Mouse (Mus musculus) midbrain, embryonic 11.5 days (tissue): ENCODE measurements around the gene Edem3. TPM values are rescaled to one million over a fixed set of nuclear protein-coding genes. Genes with fewer than 3 reads are reported as not detected.
A peak's percentile ranks its signal among the peaks of the same experiment; 100 is the strongest.

Experiments used
- ATAC-seq: fragments of 200-750 bp; cut with Nextera tagmentation; 2 replicates; pipeline ENCODE4 v1.8.0; 2017; ENCODE audit warnings: moderate TSS enrichment, moderate library complexity; ENCODE audit not compliant: low FRiP score
- DNase-seq: peaks from one replicate; pipeline ENCODE4 v3.0.0; 2015; ENCODE audit warnings: low spot score; ENCODE audit errors: missing footprints
- H3K27ac ChIP-seq: fragments of 300-500 bp; sonication (generic); 2 replicates; pipeline ENCODE4 v1.5.1; 2014; ENCODE audit warnings: low read depth, low read length
- H3K27me3 ChIP-seq: fragments of 300-500 bp; sonication (generic); 2 replicates; pipeline ENCODE4 v1.6.1; 2014; ENCODE audit warnings: mild to moderate bottlenecking, low read length, moderate library complexity, mixed read lengths; ENCODE audit not compliant: control insufficient read depth, insufficient read depth
- H3K36me3 ChIP-seq: fragments of 300-500 bp; sonication (generic); 2 replicates; pipeline ENCODE4 v1.6.1; 2014; ENCODE audit warnings: mild to moderate bottlenecking, low read length, moderate library complexity, mixed read lengths; ENCODE audit not compliant: control insufficient read depth, insufficient read depth
- H3K4me1 ChIP-seq: fragments of 300-500 bp; sonication (generic); 2 replicates; pipeline ENCODE4 v1.6.1; 2014; ENCODE audit warnings: low read length; ENCODE audit not compliant: control insufficient read depth, insufficient read depth
- H3K4me2 ChIP-seq: fragments of 300-500 bp; sonication (generic); 2 replicates; pipeline ENCODE4 v1.6.1; 2014; ENCODE audit warnings: mild to moderate bottlenecking, moderate library complexity
- H3K4me3 ChIP-seq: fragments of 300-500 bp; sonication (generic); 2 replicates; pipeline ENCODE4 v1.5.1; 2014; ENCODE audit warnings: low read depth, low read length
- H3K9ac ChIP-seq: fragments of 300-500 bp; sonication (generic); 2 replicates; pipeline ENCODE4 v1.6.1; 2014; ENCODE audit warnings: low read length
- H3K9me3 ChIP-seq: fragments of 300-500 bp; sonication (generic); 2 replicates; pipeline ENCODE4 v1.6.1; 2016; ENCODE audit warnings: low read length; ENCODE audit not compliant: control insufficient read depth
- WGBS: fragments of 180-500 bp; shearing (Covaris S2); extraction: QIAGEN DNeasy Blood & Tissue Kit; methylation state at CpG from one replicate; pipeline ENCODE4 v1.1.7; 2014; 5-methylcytosine and 5-hydroxymethylcytosine counted together
- polyA plus RNA-seq: library from polyadenylated mRNA; unstranded; fragments of >200 nt; fragmentation: Nextera tagmentation; extraction: Ambion mirVana; gene quantifications from 2 replicates; pipeline ENCODE4 v1.2.1, GENCODE M21; 2014

The Edem3 gene
- polyA plus RNA-seq, 1 experiment from 2014 or later, result 22.0 TPM

DNA sequence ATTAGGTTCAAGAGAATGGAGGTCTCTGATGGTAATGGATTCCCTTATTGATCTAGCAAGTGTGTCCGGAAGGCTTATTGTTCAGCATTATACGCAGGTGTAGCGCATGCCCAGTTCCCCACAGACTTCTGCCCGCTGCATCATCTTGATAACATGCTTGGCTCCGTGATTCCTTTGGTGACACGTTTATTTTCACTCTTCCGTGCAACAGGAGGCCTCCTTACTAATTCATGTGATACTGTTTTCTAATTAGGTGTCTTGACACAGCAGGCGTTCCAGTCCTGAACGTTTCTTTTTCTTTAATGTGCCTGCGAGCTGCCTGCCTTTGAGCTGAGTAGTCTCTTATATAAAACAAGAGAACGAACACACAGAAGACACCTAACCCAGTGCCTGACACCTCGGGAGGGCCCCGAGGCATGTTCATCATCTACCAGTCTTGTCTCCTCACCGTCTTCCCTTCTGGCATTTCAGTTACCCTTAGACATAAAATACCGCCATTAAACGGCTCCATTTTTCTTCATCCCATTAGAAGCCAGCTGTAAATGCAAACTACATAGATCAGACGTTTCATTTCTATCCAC is 90.2 kb downstream of the Edem3 start:
- 84% methylated on average over 17 of the region's 17 CpGs for WGBS
- DNase-seq (peak; percentile 62), ATAC-seq (no peak)
- no peak overlapping the region for H3K27ac ChIP-seq
- no peaks in the 10 kb centered on the region for H3K4me1 ChIP-seq
- H3K27me3 ChIP-seq, result no peaks in the 10 kb centered on the region
- H3K4me3 ChIP-seq, result no peak overlapping the region
- no peaks in the 10 kb centered on the region for H3K9me3 ChIP-seq
- H3K9ac ChIP-seq, result no peak overlapping the region
- no peaks in the 10 kb centered on the region for H3K36me3 ChIP-seq
- H3K4me2 ChIP-seq, result no peak overlapping the region

DNA sequence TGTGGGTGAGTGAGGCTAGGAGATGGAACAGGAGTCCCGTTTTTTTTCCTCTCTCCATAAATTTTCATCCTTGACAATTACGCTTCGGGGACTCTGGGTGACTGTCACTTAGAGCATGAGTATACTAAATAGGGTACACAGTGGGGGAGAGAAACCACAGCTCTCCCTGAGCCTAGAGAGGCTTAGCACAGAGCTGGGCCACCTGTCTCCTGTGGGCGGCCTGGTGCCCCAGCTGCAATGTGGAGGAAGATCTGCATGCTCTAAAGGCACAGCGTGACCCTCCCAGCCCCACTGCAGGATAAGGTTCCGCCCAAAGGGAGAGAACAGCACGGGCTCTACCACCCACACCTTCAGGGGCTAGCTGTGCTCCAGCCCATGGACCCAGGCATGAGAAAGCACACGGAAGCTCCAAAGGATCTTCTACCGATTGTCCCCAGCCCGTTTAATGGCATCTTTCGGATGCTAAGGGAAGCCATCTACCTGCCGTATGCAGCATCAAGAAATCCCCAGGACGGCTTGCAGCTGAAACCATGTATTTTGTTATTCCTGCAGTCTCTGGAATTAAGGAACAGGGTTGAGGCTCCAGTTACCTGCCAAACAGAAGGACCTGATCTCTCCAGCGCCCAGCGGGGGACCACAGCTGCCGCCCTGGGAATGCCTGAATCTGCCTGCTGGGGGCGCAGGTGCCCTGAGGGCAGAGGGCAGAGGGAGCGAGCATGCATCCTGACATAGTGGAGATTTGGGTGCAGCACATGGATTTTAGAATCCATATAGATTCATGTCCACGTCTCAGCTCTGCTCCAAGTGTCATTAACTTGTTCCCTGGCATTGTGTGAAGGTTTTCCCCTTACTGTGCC is 91.0 kb downstream of the Edem3 start:
- ATAC-seq, result no peak
- H3K4me2 ChIP-seq, result no peak overlapping the region
- no peaks in the 10 kb centered on the region for H3K27me3 ChIP-seq
- no peaks in the 10 kb centered on the region for H3K36me3 ChIP-seq
- WGBS, result 61% methylated on average over 19 of the region's 19 CpGs
- H3K4me3 ChIP-seq, result no peak overlapping the region
- H3K9ac ChIP-seq, result no peak overlapping the region
- no peaks in the 10 kb centered on the region for H3K4me1 ChIP-seq
- no peak overlapping the region for H3K27ac ChIP-seq
- H3K9me3 ChIP-seq, result no peaks in the 10 kb centered on the region
- peak; percentile 80 for DNase-seq

DNA sequence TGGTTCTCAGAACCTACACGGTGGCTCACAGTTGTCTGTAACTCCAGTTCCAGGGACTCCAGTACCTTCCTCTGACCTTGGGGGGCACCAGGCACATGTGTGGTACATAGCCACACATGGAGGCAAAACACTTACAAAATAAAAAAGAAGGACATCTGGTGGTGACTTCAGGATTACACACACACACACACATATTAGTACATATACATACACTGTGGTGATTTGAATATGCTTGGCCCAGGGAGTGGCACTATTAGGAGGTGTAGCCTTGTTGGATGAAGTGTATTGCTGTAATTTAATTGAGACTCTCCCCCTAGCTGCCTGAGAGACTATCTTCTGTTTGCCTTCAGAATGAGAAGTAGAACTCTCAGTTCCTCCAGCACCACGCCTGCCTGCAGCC is 93.1 kb downstream of the Edem3 start:
- no peak overlapping the region for H3K4me3 ChIP-seq
- no peak overlapping the region for H3K27ac ChIP-seq
- no peaks in the 10 kb centered on the region for H3K9me3 ChIP-seq
- ATAC-seq (no peak), DNase-seq (peak; percentile 53)
- H3K9ac ChIP-seq, result no peak overlapping the region
- WGBS, result 92% methylated on average over 2 of the region's 2 CpGs
- no peaks in the 10 kb centered on the region for H3K36me3 ChIP-seq
- no peaks in the 10 kb centered on the region for H3K4me1 ChIP-seq
- no peak overlapping the region for H3K4me2 ChIP-seq
- no peaks in the 10 kb centered on the region for H3K27me3 ChIP-seq

DNA sequence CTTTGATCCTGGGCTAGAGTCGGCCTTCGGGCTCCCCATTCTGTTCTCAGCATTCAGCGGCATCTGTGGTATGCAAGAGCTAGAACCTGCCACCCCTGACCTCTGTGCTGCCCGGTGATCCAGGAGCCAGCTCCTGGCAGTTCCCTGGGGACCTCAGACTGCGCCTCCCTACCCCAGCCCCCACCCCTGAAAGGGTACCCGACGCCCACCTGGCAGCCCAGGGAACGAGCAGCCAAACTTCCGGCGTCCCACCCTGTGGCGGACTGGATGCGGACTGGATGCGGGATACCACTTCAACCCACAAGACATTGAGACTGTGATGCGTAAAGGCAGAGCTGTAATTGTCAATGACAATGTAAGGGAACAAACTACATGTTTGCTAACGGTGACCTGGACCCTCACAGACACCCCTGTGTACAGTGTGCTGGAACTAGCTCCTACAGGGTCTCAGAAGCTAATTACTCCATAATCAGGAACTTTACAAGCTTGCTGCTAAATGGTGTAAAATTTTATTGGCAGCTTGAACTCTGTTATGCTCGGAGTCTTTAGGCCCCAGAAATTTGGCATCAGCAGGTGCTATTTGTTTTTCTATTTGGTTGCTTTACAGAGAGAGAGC is 94.9 kb downstream of the Edem3 start:
- Histone ChIP-seq H3K27ac (no peak overlapping the region), H3K4me3 (no peak overlapping the region), H3K9me3 (no peaks in the 10 kb centered on the region), H3K36me3 (no peaks in the 10 kb centered on the region), H3K9ac (no peak overlapping the region), H3K4me2 (no peak overlapping the region), H3K4me1 (no peaks in the 10 kb centered on the region), H3K27me3 (no peaks in the 10 kb centered on the region)
- ATAC-seq (no peak), DNase-seq (peak; percentile 59)
- 82% methylated on average over 16 of the region's 16 CpGs for WGBS

DNA sequence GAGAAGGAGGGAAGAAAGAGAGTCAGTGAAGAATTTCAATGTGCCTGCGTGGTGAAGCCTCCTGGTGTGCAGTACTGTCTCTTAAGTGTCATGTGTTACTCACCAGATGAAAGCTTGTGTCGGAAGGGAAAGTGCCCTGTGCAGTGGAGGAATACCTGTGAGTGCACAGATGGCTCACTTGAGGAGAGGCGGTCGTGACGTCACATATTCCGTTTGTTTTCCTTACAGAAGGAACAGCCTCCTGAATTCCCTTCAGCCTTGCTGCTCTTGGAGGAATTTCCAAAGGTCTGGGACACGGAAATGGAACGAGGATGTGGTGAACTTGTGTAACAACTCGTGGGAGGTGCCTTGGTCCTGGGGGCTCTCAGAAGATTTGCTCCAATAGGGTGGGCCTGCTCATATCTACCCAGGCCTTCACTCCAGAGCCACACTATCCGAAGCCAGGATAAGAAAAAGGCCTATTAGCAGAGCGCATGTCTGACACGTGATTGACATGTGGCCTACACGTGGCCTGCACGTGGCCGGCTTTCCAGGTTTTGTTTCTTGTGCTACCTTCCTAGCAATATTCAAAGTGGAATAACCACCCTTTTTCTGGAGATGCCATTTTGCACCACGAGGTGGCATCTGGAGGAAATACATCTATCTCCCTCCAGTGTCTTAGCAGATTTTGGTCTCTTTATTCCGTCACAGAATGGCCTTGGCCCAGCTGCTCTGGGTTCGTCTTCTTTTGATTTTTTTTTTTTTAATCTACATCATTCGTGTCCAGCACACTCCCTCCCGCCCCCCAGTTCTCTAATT is 96.1 kb downstream of the Edem3 start:
- no peak for DNase-seq
- no peak overlapping the region for H3K4me2 ChIP-seq
- H3K9me3 ChIP-seq, result no peaks in the 10 kb centered on the region
- H3K27me3 ChIP-seq, result no peaks in the 10 kb centered on the region
- 85% methylated on average over 20 of the region's 20 CpGs for WGBS
- ATAC-seq, result peak; percentile 35; the same call in 1 of the 2 replicates
- no peak overlapping the region for H3K27ac ChIP-seq
- H3K4me3 ChIP-seq, result no peak overlapping the region
- H3K36me3 ChIP-seq, result no peaks in the 10 kb centered on the region
- H3K9ac ChIP-seq, result no peak overlapping the region
- no peaks in the 10 kb centered on the region for H3K4me1 ChIP-seq

DNA sequence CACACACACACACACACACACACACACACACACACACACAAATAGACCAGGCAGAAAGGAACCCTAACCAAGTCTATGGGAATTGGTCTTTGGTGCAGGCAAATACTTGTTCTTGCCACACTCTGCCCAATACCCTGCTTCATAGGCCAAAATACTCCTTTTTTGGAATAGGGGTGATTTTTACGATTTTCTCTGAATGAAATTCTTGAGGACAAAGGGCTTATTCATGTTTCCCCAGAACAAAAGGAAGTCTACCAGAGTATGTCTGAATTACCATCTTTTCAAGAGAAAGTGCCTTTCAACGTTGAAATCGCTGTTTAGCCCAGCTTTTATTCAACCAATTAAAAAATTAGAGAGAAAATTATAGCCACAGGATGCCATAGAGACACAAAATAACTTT is 96.8 kb downstream of the Edem3 start:
- no peaks in the 10 kb centered on the region for H3K36me3 ChIP-seq
- DNase-seq, result no peak
- WGBS, result 31% methylated on average over 3 of the region's 3 CpGs

DNA sequence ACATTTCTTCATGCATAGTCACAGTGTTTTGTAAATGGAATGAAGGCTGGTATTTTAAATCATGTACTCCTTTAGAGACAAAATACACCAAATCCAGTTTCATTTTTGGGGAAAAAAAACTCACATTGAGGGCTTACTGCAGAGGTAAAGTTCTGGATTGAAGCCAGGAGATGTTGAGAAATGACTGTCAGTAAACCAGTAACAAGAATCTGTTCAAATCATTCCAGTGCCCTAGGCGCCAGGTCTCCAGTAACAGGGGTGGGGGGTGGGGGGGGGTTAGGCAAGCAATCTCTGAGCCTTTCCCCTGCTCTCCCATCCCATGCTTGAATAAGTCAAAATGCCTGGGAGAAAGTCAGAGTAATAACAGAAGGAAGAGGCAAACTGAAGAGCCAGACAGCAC is 100.4 kb downstream of the Edem3 start:
- 86% methylated on average over 1 of the region's 1 CpGs for WGBS

More for the DNA sequence above, 96.8 kb downstream of the Edem3 start:
- H3K4me1 ChIP-seq, result no peaks in the 10 kb centered on the region
- no peak overlapping the region for H3K4me2 ChIP-seq
- H3K4me3 ChIP-seq, result no peak overlapping the region
- H3K9ac ChIP-seq, result no peak overlapping the region
- no peaks in the 10 kb centered on the region for H3K9me3 ChIP-seq
- ATAC-seq, result no peak
- no peaks in the 10 kb centered on the region for H3K27me3 ChIP-seq
- H3K27ac ChIP-seq, result no peak overlapping the region

DNA sequence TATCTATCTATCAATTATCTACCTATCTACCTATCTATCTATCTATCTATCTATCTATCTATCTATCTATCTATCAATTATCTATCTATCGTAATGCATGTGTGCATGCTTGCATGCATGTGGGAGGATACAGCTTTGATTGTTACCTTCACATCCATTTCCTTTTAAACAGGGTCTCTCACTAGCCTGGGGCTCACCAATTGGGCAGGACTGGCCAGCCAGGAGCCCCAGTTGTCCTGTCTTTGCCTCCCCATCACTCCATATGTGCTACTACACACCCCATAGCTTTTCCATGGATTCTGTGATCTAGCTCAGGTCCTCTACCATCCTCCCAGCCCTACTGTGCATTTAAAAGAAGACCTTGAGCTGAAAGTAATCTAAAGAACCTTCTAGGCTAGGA is 103.3 kb downstream of the Edem3 start:
- Histone ChIP-seq H3K9me3 (no peaks in the 10 kb centered on the region), H3K27me3 (no peaks in the 10 kb centered on the region), H3K36me3 (no peaks in the 10 kb centered on the region), H3K9ac (no peak overlapping the region), H3K4me3 (no peak overlapping the region), H3K27ac (no peak overlapping the region), H3K4me2 (no peak overlapping the region), H3K4me1 (no peaks in the 10 kb centered on the region)
- ATAC-seq (no peak), DNase-seq (peak; percentile 41)
- WGBS, result 97% methylated on average over 1 of the region's 1 CpGs

More for the DNA sequence above, 100.4 kb downstream of the Edem3 start:
- ATAC-seq, result no peak
- no peaks in the 10 kb centered on the region for H3K36me3 ChIP-seq
- H3K4me3 ChIP-seq, result no peak overlapping the region
- H3K4me1 ChIP-seq, result no peaks in the 10 kb centered on the region
- no peak overlapping the region for H3K9ac ChIP-seq
- DNase-seq, result no peak
- no peaks in the 10 kb centered on the region for H3K9me3 ChIP-seq
- H3K27me3 ChIP-seq, result no peaks in the 10 kb centered on the region
- no peak overlapping the region for H3K27ac ChIP-seq
- no peak overlapping the region for H3K4me2 ChIP-seq
